Mouse (Mus musculus) central nervous system, embryonic 14 days (tissue): ENCODE measurements around the gene Mybl2. TPM values are rescaled to one million over a fixed set of nuclear protein-coding genes. Genes with fewer than 3 reads are reported as not detected.

Source experiments
- polyA plus RNA-seq: library from polyadenylated mRNA; depleted of rRNA; stranded (reverse); fragments of >200 nt; gene quantifications from 2 replicates; pipeline ENCODE4 v1.2.3, GENCODE M21; 2012; rRNA removed

Mybl2 gene
- polyA plus RNA-seq, result 15.0 and 16.9 TPM in 2 replicates

DNA sequence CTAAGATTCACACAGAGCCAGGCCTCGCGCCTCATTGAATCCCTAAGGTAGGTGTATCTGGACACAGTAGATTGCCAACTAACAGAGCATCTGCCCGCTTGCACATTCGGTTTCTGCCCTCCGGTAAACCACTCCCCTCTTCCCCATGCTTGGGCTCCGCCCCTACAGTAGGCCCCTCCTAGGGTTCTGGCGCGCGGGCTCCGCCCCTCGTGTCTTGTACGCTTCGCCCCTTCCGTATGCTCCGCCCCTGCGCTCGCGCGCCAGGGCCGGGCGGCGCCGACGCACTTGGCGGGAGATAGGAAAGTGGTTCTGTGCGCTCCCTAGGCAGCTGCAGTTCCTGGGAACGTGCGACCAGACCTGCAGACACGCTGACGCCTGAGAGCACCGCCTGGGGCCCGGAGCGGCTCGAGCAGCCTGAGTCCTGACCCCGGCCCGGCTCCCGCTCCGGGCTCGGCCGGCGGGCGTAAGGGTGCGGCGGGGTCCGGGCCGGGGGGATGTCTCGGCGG lies at the start of gene Mybl2:
Mybl2 (plus strand) TSS at position 353 of the 506 bp plus-strand sequence.

DNA sequence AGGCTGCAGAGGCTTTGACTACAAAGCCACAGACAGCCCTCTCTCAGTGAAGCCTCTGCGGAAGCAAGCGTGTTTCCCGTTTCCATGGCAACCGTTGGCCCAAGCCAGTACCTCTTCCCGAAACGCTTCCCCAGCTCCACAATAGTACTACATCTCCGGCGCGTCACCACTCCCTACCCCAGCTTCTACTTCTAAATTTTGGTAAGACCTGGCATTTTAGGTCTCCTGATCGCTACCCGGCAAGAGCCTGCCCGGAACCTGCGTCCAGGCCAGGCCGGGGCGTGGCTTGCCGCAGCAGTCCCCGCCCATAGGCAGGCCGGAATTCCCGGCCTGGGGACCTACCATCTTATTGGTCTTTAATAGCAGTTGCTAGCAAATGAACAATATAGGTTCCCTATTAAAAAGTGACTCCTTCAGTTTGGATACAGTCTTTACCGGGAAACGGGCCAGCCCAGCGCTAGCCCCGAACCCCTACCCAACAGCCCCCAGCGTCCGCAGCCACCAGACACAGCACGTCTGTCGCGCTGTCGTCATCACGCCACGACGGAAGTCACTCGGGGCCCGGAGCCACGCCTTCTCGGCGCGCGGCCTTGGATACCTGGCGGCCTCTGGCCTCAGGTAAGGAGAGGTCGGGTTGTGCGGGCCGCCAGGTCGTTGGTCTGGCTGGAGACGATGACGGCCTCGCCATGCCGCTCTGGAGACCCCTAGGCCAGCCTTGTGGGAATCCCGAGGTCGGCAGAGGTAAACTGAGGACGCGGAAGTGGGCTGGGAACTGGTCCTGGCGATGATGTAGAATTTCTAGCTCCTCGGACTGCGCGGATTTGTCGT lies 37.4 kb upstream of the Mybl2 start, which contains the start of gene Ift52:
Ift52 (plus strand) TSS at position 439 of the 828 bp plus-strand sequence.

DNA sequence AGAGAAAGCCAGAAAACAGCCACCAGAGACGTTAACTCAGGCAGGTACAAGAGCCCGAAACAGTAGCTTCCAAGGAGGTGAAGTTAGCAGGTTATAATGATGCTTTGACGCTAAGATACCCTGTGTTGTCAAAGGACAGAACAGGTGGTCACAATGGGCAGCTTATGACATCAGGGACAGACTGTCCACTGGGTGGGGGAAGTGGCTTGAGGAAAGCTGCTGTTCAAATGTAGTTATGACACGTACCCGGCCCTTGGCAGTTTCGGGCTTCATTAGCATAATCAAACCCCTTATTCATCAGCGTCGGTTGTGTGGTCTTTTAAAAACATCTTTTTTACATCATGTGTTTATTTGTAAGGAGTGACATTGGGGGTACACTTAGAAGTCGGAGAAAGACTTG lies 33.2 kb downstream of the Mybl2 start, which contains the start of gene Gtsf1l:
Gtsf1l (minus strand) TSS at position 128 of the 400 bp plus-strand sequence.

Other genes starting within 250 kb of the Mybl2 start
- 448 and 468 TPM in 2 replicates for gene Srsf6, start 123.2 kb upstream of the Mybl2 start, polyA plus RNA-seq
- 3.4 and 5.0 TPM in 2 replicates for gene L3mbtl1, start 111.2 kb upstream of the Mybl2 start, polyA plus RNA-seq
- gene Sgk2, start 67.4 kb upstream of the Mybl2 start, polyA plus RNA-seq, result 0.02 and 0.09 TPM in 2 replicates
- 34.6 and 36.9 TPM in 2 replicates for gene Ift52, start 37.3 kb upstream of the Mybl2 start, polyA plus RNA-seq
- gene Gtsf1l, start 33.2 kb downstream of the Mybl2 start, polyA plus RNA-seq, result 0.13 TPM in 1 of 2 replicates, not detected in the other
- gene Tox2, start 148.4 kb downstream of the Mybl2 start, polyA plus RNA-seq, result 46.1 and 46.3 TPM in 2 replicates